Mouse (Mus musculus): ENCODE measurements around the gene Sars2. TPM values are rescaled to one million over a fixed set of nuclear protein-coding genes. Genes with fewer than 3 reads are reported as not detected.

Sars2 gene
- total and polyA plus RNA-seq, 3 experiments, result 10.5 to 24.9 (median 17.1) TPM

GRCm38 (mm10) chr7:28702601-28703143 lies 39.1 kb upstream of the Sars2 start:
- no peak for DNase-seq (ENCODE audit: extremely low read depth)
- Histone ChIP-seq H3K79me2 (replicated peaks; ENCODE audit: control insufficient read depth, extremely low read depth, insufficient read depth, poor library complexity, severe bottlenecking) (no peaks in the 10 kb centered on the region), H3K9ac (ENCODE audit: insufficient read depth, low read depth) (no peak overlapping the region), H3K27ac (ENCODE audit: insufficient read depth, low read depth) (no peak overlapping the region), H3K4me2 (ENCODE audit: insufficient read depth, low read depth, poor library complexity, severe bottlenecking) (no peak overlapping the region), H3K4me3 (replicated peaks in 1 of 3; ENCODE audit: low read depth in 2 of 3, low read length in 2 of 3, poor library complexity in 1 of 3) (no peak overlapping the region), H3K36me3 (replicated peaks in 1 of 2; ENCODE audit: control insufficient read depth in 1 of 2, insufficient read depth in 1 of 2, low read length in 1 of 2) (no peaks in the 10 kb centered on the region), H3K27me3 (replicated peaks) (no peaks in the 10 kb centered on the region), H3K9me3 (replicated peaks; ENCODE audit: low read length) (peaks cover 3% of the 10 kb centered on the region), H3K4me1 (ENCODE audit: control insufficient read depth in 1 of 2, insufficient read depth in 2 of 2) (peaks cover 0 to 4% of the 10 kb centered on the region in 2 experiments; a peak in 1 of 4 replicates)
- in situ Hi-C loops (cut with MboI; ENCODE audit: low pct_ligation_motif_present, low pct_unique_long_range_greater_than_20kb, low sequenced_read_pairs), result no loop called here
- TF ChIP-seq ZNF384 (IDR thresholded peaks at IDR 0.05; ENCODE audit: low read depth, low read length) (peak; percentile 94), MEF2A (IDR thresholded peaks at IDR 0.05; ENCODE audit: borderline replicate concordance, low read depth, low read length) (no peak), ELF1 (IDR thresholded peaks at IDR 0.05; ENCODE audit: low read depth, low read length) (peak; percentile 20; the same call in 1 of the 2 replicates)
- dilution Hi-C loops (cut with MboI; ENCODE audit: extremely low pct_ligation_motif_present, extremely low pct_unique_long_range_greater_than_20kb, low sequenced_read_pairs), result no loop called here

DNA sequence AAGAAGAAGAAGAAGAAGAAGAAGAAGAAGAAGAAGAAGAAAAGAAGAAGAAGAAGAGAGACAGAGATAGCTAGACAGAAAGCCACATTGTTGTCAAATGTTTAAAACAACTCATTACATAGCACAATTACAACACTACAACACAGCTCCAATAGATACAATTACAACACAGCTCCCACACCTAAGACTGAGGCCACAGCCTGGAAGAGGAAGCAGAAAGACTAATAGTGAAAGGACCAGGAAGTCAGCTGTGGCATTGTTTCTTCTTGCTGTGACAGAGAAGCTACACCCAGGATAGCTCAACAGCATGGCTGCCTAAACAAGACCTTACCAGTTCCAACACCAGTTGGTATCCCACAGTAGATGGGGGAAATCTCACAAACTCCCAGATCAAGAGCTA lies 32.3 kb upstream of the Sars2 start:
- Histone ChIP-seq H3K9ac (ENCODE audit: insufficient read depth, low read depth) (no peak overlapping the region), H3K27me3 (replicated peaks) (no peaks in the 10 kb centered on the region), H3K4me2 (ENCODE audit: insufficient read depth, low read depth, poor library complexity, severe bottlenecking) (peak overlapping the region; percentile 1; the same call in 1 of the 2 replicates), H3K9me3 (replicated peaks; ENCODE audit: low read length) (no peaks in the 10 kb centered on the region), H3K36me3 (replicated peaks in 1 of 2; ENCODE audit: control insufficient read depth in 1 of 2, insufficient read depth in 1 of 2, low read length in 1 of 2) (no peaks in the 10 kb centered on the region), H3K4me3 (replicated peaks in 1 of 3; ENCODE audit: low read depth in 2 of 3, low read length in 2 of 3, poor library complexity in 1 of 3) (peak overlapping the region in 2 of 3 experiments; percentile 1 to 18), H3K27ac (ENCODE audit: insufficient read depth, low read depth) (no peak overlapping the region), H3K4me1 (ENCODE audit: control insufficient read depth in 1 of 2, insufficient read depth in 2 of 2) (peaks cover under 1 to 14% of the 10 kb centered on the region in 2 experiments; a peak in 2 of 4 replicates), H3K79me2 (replicated peaks; ENCODE audit: control insufficient read depth, extremely low read depth, insufficient read depth, poor library complexity, severe bottlenecking) (no peaks in the 10 kb centered on the region)
- in situ Hi-C loops (cut with MboI; ENCODE audit: low pct_ligation_motif_present, low pct_unique_long_range_greater_than_20kb, low sequenced_read_pairs) (no loop called here), dilution Hi-C loops (cut with MboI; ENCODE audit: extremely low pct_ligation_motif_present, extremely low pct_unique_long_range_greater_than_20kb, low sequenced_read_pairs) (no loop called here)
- DNase-seq (ENCODE audit: extremely low read depth), result peak; percentile 34
- TF ChIP-seq IRF4 (IDR thresholded peaks at IDR 0.05; ENCODE audit: low read depth, low read length), result no peak
- TF ChIP-seq ELF1 (IDR thresholded peaks at IDR 0.05; ENCODE audit: low read depth, low read length), result peak; percentile 41

DNA sequence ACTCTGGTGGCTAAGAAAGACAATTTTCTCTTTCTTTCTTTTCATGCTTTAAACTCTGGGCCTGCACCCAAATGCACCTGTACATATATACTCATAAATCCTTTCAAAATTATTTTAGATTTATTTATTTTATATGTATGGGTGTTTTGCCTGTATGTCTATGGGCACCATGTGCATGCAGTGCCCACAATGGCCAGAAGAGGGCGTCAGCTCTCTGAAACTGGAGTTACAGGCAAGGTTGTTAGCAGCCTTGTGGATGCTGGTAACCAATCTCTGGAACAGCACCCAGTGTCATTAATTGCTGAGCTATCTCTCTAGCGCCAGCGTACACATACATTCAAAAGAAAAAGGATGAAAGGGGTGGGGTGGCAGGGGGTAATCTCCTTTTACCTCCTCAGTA lies 30.8 kb upstream of the Sars2 start:
- DNase-seq (ENCODE audit: extremely low read depth), result no peak
- Histone ChIP-seq H3K4me1 (ENCODE audit: control insufficient read depth in 1 of 2, insufficient read depth in 2 of 2) (peaks cover 2 to 19% of the 10 kb centered on the region in 2 experiments; a peak in 2 of 4 replicates), H3K36me3 (replicated peaks in 1 of 2; ENCODE audit: control insufficient read depth in 1 of 2, insufficient read depth in 1 of 2, low read length in 1 of 2) (no peaks in the 10 kb centered on the region), H3K9ac (ENCODE audit: insufficient read depth, low read depth) (no peak overlapping the region), H3K4me2 (ENCODE audit: insufficient read depth, low read depth, poor library complexity, severe bottlenecking) (no peak overlapping the region), H3K27me3 (replicated peaks) (no peaks in the 10 kb centered on the region), H3K9me3 (replicated peaks; ENCODE audit: low read length) (no peaks in the 10 kb centered on the region), H3K79me2 (replicated peaks; ENCODE audit: control insufficient read depth, extremely low read depth, insufficient read depth, poor library complexity, severe bottlenecking) (no peaks in the 10 kb centered on the region), H3K4me3 (replicated peaks in 1 of 3; ENCODE audit: low read depth in 2 of 3, low read length in 2 of 3, poor library complexity in 1 of 3) (no peak overlapping the region), H3K27ac (ENCODE audit: insufficient read depth, low read depth) (no peak overlapping the region)
- TF ChIP-seq CTCF (conservative IDR thresholded peaks at IDR 0.05 in 1 of 2, IDR thresholded peaks at IDR 0.05 in 1 of 2; ENCODE audit: low read depth in 2 of 2, low read length in 2 of 2) (peak; percentile 20 to 41; a peak in 2 of 4 replicates), JUND (conservative IDR thresholded peaks at IDR 0.05; ENCODE audit: low read depth, low read length) (no peak)
- in situ Hi-C loops (cut with MboI; ENCODE audit: low pct_ligation_motif_present, low pct_unique_long_range_greater_than_20kb, low sequenced_read_pairs) (no loop called here), dilution Hi-C loops (cut with MboI; ENCODE audit: extremely low pct_ligation_motif_present, extremely low pct_unique_long_range_greater_than_20kb, low sequenced_read_pairs) (no loop called here)

Measured in CH12.LX (cell line).